Comparison of ENCODE assay signal across 22 mouse cellular contexts in genomic region chr1:64641069-64641468, GRCm38 (mm10). TPM values are rescaled to one million over a fixed set of nuclear protein-coding genes. Genes with fewer than 3 reads are reported as not detected.
A peak's percentile ranks its signal among the peaks of the same experiment; 100 is the strongest.
DNase-seq lines count a peak whose midpoint lies in the region; ATAC-seq and TF ChIP-seq lines count a peak whose summit lies in the region.
"Had no signal": no experiment of that assay in that cellular context is flagged by ENCODE, and none has a peak within 500 bp of the region (broad histone marks: within the 10 kb centered on the region; RNA-seq: fewer than 3 reads in every experiment).

No protein-coding gene starts in this region.

- no peaks in the 10 kb centered on the region for H3K4me1 ChIP-seq in forebrain, embryonic 13.5 days
- H3K4me1 ChIP-seq in forebrain, embryonic 10.5 days, result no peaks in the 10 kb centered on the region
- H3K4me1 ChIP-seq in intestine, embryonic 14.5 days (replicated peaks; ENCODE audit: control insufficient read depth, insufficient read depth, low read length), result no peaks in the 10 kb centered on the region
- H3K4me1 ChIP-seq in intestine, embryonic 16.5 days (ENCODE audit: control insufficient read depth, insufficient read depth, low read length), result no peaks in the 10 kb centered on the region
- H3K4me1 ChIP-seq in forebrain, postnatal 0 days (ENCODE audit: insufficient read depth), result no peaks in the 10 kb centered on the region
- H3K4me1 ChIP-seq: hindbrain, embryonic 10.5 days; hindbrain, embryonic 13.5 days had no signal

- no peak overlapping the region for H3K4me3 ChIP-seq in forebrain, embryonic 13.5 days
- no peak overlapping the region for H3K4me3 ChIP-seq in forebrain, embryonic 10.5 days
- H3K4me3 ChIP-seq in intestine, embryonic 14.5 days (ENCODE audit: low read depth, low read length), result no peak overlapping the region
- H3K4me3 ChIP-seq in intestine, embryonic 16.5 days (ENCODE audit: low read length), result no peak overlapping the region
- no peak overlapping the region for H3K4me3 ChIP-seq in forebrain, postnatal 0 days (ENCODE audit: low read depth, low read length)
- H3K4me3 ChIP-seq: hindbrain, embryonic 10.5 days; hindbrain, embryonic 13.5 days had no signal

- H3K9me3 ChIP-seq in forebrain, embryonic 13.5 days (replicated peaks), result no peaks in the 10 kb centered on the region
- H3K9me3 ChIP-seq in forebrain, embryonic 10.5 days, result no peaks in the 10 kb centered on the region
- H3K9me3 ChIP-seq in intestine, embryonic 14.5 days (ENCODE audit: control insufficient read depth, low read length), result no peaks in the 10 kb centered on the region
- H3K9me3 ChIP-seq in intestine, embryonic 16.5 days (ENCODE audit: control insufficient read depth, low read length), result no peaks in the 10 kb centered on the region
- no peaks in the 10 kb centered on the region for H3K9me3 ChIP-seq in forebrain, postnatal 0 days (ENCODE audit: low read length)
- H3K9me3 ChIP-seq: G1E; hindbrain, embryonic 10.5 days; hindbrain, embryonic 13.5 days had no signal

- 84% methylated on average over 6 of the region's 6 CpGs for WGBS in forebrain, embryonic 13.5 days
- 94% methylated on average over 6 of the region's 6 CpGs for WGBS in forebrain, embryonic 10.5 days
- WGBS in intestine, embryonic 14.5 days, result 88% methylated on average over 6 of the region's 6 CpGs
- 89% methylated on average over 6 of the region's 6 CpGs for WGBS in intestine, embryonic 16.5 days
- WGBS in forebrain, postnatal 0 days, result 50% methylated on average over 6 of the region's 6 CpGs

- no peaks in the 10 kb centered on the region for H3K27me3 ChIP-seq in forebrain, embryonic 13.5 days
- no peaks in the 10 kb centered on the region for H3K27me3 ChIP-seq in forebrain, embryonic 10.5 days (ENCODE audit: poor library complexity, severe bottlenecking)
- no peaks in the 10 kb centered on the region for H3K27me3 ChIP-seq in intestine, embryonic 14.5 days (replicated peaks; ENCODE audit: control insufficient read depth, insufficient read depth, low read length)
- H3K27me3 ChIP-seq in intestine, embryonic 16.5 days (replicated peaks; ENCODE audit: control insufficient read depth, insufficient read depth, low read length), result no peaks in the 10 kb centered on the region
- H3K27me3 ChIP-seq in forebrain, postnatal 0 days (ENCODE audit: insufficient read depth, low read length), result no peaks in the 10 kb centered on the region
- H3K27me3 ChIP-seq: CH12.LX; hindbrain, embryonic 13.5 days; Patski had no signal

- no peak for TF ChIP-seq CTCF in brain, embryonic 14.5 days (IDR thresholded peaks at IDR 0.05; ENCODE audit: borderline replicate concordance, extremely low read depth, insufficient read depth, insufficient read length)
- TF ChIP-seq CTCF in forebrain, postnatal 0 days (IDR thresholded peaks at IDR 0.05; ENCODE audit: low read depth), result no peak

- TF ChIP-seq POLR2A in brain, embryonic 14.5 days (IDR thresholded peaks at IDR 0.05; ENCODE audit: borderline replicate concordance, extremely low read depth, insufficient read depth, insufficient read length, poor library complexity, severe bottlenecking), result no peak

- H3K27ac ChIP-seq in forebrain, embryonic 13.5 days, result no peak overlapping the region
- H3K27ac ChIP-seq in forebrain, embryonic 10.5 days, result no peak overlapping the region
- H3K27ac ChIP-seq in intestine, embryonic 14.5 days (ENCODE audit: low read depth), result no peak overlapping the region
- H3K27ac ChIP-seq in intestine, embryonic 16.5 days (ENCODE audit: low read length), result no peak overlapping the region
- H3K27ac ChIP-seq in forebrain, postnatal 0 days (ENCODE audit: low read depth, low read length), result no peak overlapping the region
- H3K27ac ChIP-seq: hindbrain, embryonic 10.5 days; hindbrain, embryonic 13.5 days had no signal

- H3K4me2 ChIP-seq in forebrain, embryonic 13.5 days, result no peak overlapping the region
- H3K4me2 ChIP-seq in intestine, embryonic 14.5 days (ENCODE audit: low read length), result no peak overlapping the region
- no peak overlapping the region for H3K4me2 ChIP-seq in intestine, embryonic 16.5 days (ENCODE audit: low read depth, low read length)
- H3K4me2 ChIP-seq in forebrain, postnatal 0 days (ENCODE audit: low read depth), result no peak overlapping the region
- H3K4me2 ChIP-seq: heart, embryonic 11.5 days; hindbrain, embryonic 13.5 days had no signal

- no peaks in the 10 kb centered on the region for H3K36me3 ChIP-seq in forebrain, embryonic 13.5 days (ENCODE audit: poor library complexity, severe bottlenecking)
- H3K36me3 ChIP-seq in forebrain, embryonic 10.5 days (replicated peaks), result no peaks in the 10 kb centered on the region
- no peaks in the 10 kb centered on the region for H3K36me3 ChIP-seq in intestine, embryonic 14.5 days (ENCODE audit: control insufficient read depth, insufficient read depth, low read length)
- no peaks in the 10 kb centered on the region for H3K36me3 ChIP-seq in intestine, embryonic 16.5 days (ENCODE audit: control insufficient read depth, insufficient read depth, low read length)
- no peaks in the 10 kb centered on the region for H3K36me3 ChIP-seq in forebrain, postnatal 0 days (ENCODE audit: insufficient read depth)
- H3K36me3 ChIP-seq: G1E; hindbrain, embryonic 10.5 days; hindbrain, embryonic 13.5 days had no signal

- ATAC-seq in forebrain, embryonic 13.5 days, result peak; percentile 70; the same call in 1 of the 2 replicates
- no peak for ATAC-seq in intestine, embryonic 14.5 days (replicated peaks; ENCODE audit: low FRiP score, low TSS enrichment, low read depth)
- ATAC-seq in intestine, embryonic 16.5 days, result no peak
- peak; percentile 85 for ATAC-seq in forebrain, postnatal 0 days
- ATAC-seq: hindbrain, embryonic 16.5 days; intestine, postnatal 0 days; Patski had no signal

- no peak overlapping the region for H3K9ac ChIP-seq in forebrain, embryonic 13.5 days
- no peak overlapping the region for H3K9ac ChIP-seq in intestine, embryonic 14.5 days (ENCODE audit: low read length)
- H3K9ac ChIP-seq in intestine, embryonic 16.5 days (ENCODE audit: low read depth, low read length), result no peak overlapping the region
- no peak overlapping the region for H3K9ac ChIP-seq in forebrain, postnatal 0 days
- H3K9ac ChIP-seq: hindbrain, embryonic 13.5 days had no signal

- DNase-seq in forebrain, embryonic 10.5 days (ENCODE audit: extremely low spot score, low spot score), result no peak
- DNase-seq in intestine, embryonic 14.5 days (ENCODE audit: low spot score), result peak; percentile 27
- DNase-seq in brain, embryonic 14.5 days (ENCODE audit: low read depth), result peak; percentile 68
- DNase-seq in forebrain, postnatal 0 days, result peak; percentile 70
- DNase-seq in heart, adult 11 months, result no peak
- DNase-seq: adrenal gland, adult 2 months; adrenal gland, postnatal 14 days; B cell, adult 2 months; cerebellum, adult 11-12 months; cerebellum, adult 8-10 months; gastrocnemius, postnatal 25 days; kidney, adult 2 months had no signal

RNA-seq across cellular contexts. Expression of gene Mettl21a, which starts 24.0 kb away (rescaled TPM):
- 20.7 and 21.8 TPM in 2 replicates for polyA plus RNA-seq in forebrain, embryonic 13.5 days (2015; fragmentation: Nextera tagmentation; extraction: Ambion mirVana)
- polyA plus RNA-seq in forebrain, embryonic 10.5 days (2016; fragmentation: Nextera tagmentation; extraction: Ambion mirVana), result 22.2 and 22.3 TPM in 2 replicates
- 17.7 and 21.2 TPM in 2 replicates for polyA plus RNA-seq in intestine, embryonic 14.5 days (2014; fragmentation: Nextera tagmentation; extraction: Ambion mirVana)
- 17.1 and 19.5 TPM in 2 replicates for polyA plus RNA-seq in intestine, embryonic 16.5 days (2015; fragmentation: Nextera tagmentation; extraction: Ambion mirVana)
- polyA plus RNA-seq in brain, embryonic 14.5 days (2012; rRNA removed), result 12.6 and 17.4 TPM in 2 replicates
- 16.6 and 17.0 TPM in 2 replicates for total RNA-seq in forebrain, postnatal 0 days (2014; rRNA removed)
- 8.1 and 11.8 TPM in 2 replicates for polyA plus RNA-seq in forebrain, postnatal 0 days (2015; fragmentation: Nextera tagmentation; extraction: Ambion mirVana)

RNA-seq across cellular contexts. Expression of gene Ccnyl1, which starts 49.2 kb away (rescaled TPM):
- polyA plus RNA-seq in forebrain, embryonic 13.5 days (2015; fragmentation: Nextera tagmentation; extraction: Ambion mirVana), result 4.2 and 4.3 TPM in 2 replicates
- 7.0 and 7.1 TPM in 2 replicates for polyA plus RNA-seq in forebrain, embryonic 10.5 days (2016; fragmentation: Nextera tagmentation; extraction: Ambion mirVana)
- 7.2 and 8.5 TPM in 2 replicates for polyA plus RNA-seq in intestine, embryonic 14.5 days (2014; fragmentation: Nextera tagmentation; extraction: Ambion mirVana)
- 3.8 TPM in 2 replicates for polyA plus RNA-seq in intestine, embryonic 16.5 days (2015; fragmentation: Nextera tagmentation; extraction: Ambion mirVana)
- 39.5 TPM in 2 replicates for polyA plus RNA-seq in brain, embryonic 14.5 days (2012; rRNA removed)
- 20.3 and 24.7 TPM in 2 replicates for total RNA-seq in forebrain, postnatal 0 days (2014; rRNA removed)
- 3.1 and 3.4 TPM in 2 replicates for polyA plus RNA-seq in forebrain, postnatal 0 days (2015; fragmentation: Nextera tagmentation; extraction: Ambion mirVana)

Comparison
In these comparisons a context has a peak if more than half of its experiments do, and no peak if none do; other contexts are left out.
1. DNase-seq: peak in intestine, embryonic 14.5 days (single experiment), brain, embryonic 14.5 days (single experiment) and forebrain, postnatal 0 days (single experiment); none in forebrain, embryonic 10.5 days (single experiment) and heart, adult 11 months (single experiment).
2. ATAC-seq: peak in forebrain, embryonic 13.5 days (single experiment) and forebrain, postnatal 0 days (single experiment); none in intestine, embryonic 14.5 days (single experiment) and intestine, embryonic 16.5 days (single experiment).